Mouse (Mus musculus): ENCODE measurements around the gene Gm8439. TPM values are rescaled to one million over a fixed set of nuclear protein-coding genes. Genes with fewer than 3 reads are reported as not detected.

Gene Gm8439
- polyA plus RNA-seq, 1 experiment from 2014 or later = not detected

DNA sequence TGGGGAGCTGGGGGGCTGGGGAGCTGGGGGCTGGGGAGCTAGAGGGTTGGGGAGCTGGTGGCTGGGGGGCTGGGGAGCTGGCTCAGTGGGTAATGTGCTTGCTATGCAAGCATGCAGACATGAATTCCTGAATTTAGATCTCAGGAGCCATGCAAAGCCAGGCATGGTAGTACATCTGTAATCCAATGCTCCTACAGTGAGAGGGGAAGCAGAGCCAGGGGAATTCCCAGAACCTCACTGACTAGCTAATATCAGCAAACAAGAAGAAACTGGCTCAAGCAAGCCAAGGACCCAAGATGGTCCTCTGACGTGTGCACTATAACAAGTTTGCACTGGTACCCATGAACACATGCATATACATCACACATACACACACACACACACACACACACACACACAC is 13.2 kb downstream of the Gm8439 start:
- no peaks in the 10 kb centered on the region for H3K4me1 ChIP-seq (ENCODE audit: insufficient read depth, low read depth, low read length)
- ATAC-seq = no peak
- DNase-seq (ENCODE audit: low spot score) = no peak
- H3K27me3 ChIP-seq (replicated peaks; ENCODE audit: insufficient read depth, low read length) = no peaks in the 10 kb centered on the region
- TF ChIP-seq EP300 (IDR thresholded peaks at IDR 0.05) (no peak), CTCF (IDR thresholded peaks at IDR 0.05) (no peak)
- no peaks in the 10 kb centered on the region for H3K9me3 ChIP-seq (ENCODE audit: low read length)
- no peak overlapping the region for H3K27ac ChIP-seq (ENCODE audit: low read length)
- 40% methylated on average over 1 of the region's 1 CpGs for WGBS
- no peak overlapping the region for H3K9ac ChIP-seq (replicated peaks; ENCODE audit: low read depth)
- H3K4me3 ChIP-seq (ENCODE audit: low read depth, low read length) = no peak overlapping the region
- H3K4me2 ChIP-seq (replicated peaks; ENCODE audit: low read depth, low read length) = no peak overlapping the region
- H3K36me3 ChIP-seq (ENCODE audit: insufficient read depth, low read length) = no peaks in the 10 kb centered on the region

DNA sequence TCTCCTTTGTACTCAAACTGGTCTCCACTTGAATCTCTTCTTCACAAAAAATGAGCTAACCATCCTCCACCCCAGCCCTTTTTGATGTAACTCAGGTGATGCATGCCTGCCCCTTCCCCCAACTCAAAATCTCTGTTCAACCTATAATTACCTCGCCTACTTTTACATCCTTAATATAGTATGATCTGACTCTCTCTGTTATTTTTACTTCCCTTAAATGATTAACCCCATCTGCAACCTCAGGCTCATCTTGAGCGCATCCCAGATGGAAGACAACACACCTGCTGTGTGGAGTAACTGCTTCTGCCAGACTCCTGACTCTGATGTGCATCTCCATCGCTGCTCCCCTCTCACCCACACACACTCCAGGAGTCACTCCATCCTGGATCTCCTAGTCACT is 14.1 kb downstream of the Gm8439 start:
- no peaks in the 10 kb centered on the region for H3K27me3 ChIP-seq (replicated peaks; ENCODE audit: insufficient read depth, low read length)
- H3K27ac ChIP-seq (ENCODE audit: low read length) = no peak overlapping the region
- H3K4me1 ChIP-seq (ENCODE audit: insufficient read depth, low read depth, low read length) = no peaks in the 10 kb centered on the region
- TF ChIP-seq CTCF (IDR thresholded peaks at IDR 0.05) = no peak
- no peak for TF ChIP-seq EP300 (IDR thresholded peaks at IDR 0.05)
- H3K9me3 ChIP-seq (ENCODE audit: low read length) = no peaks in the 10 kb centered on the region
- DNase-seq (ENCODE audit: low spot score) = no peak
- no peak for ATAC-seq
- 74% methylated on average over 3 of the region's 3 CpGs for WGBS
- H3K36me3 ChIP-seq (ENCODE audit: insufficient read depth, low read length) = no peaks in the 10 kb centered on the region
- H3K4me3 ChIP-seq (ENCODE audit: low read depth, low read length) = no peak overlapping the region
- no peak overlapping the region for H3K9ac ChIP-seq (replicated peaks; ENCODE audit: low read depth)
- H3K4me2 ChIP-seq (replicated peaks; ENCODE audit: low read depth, low read length) = no peak overlapping the region

- DNase-seq (ENCODE audit: low spot score) (no peak), ATAC-seq (no peak)
- Histone ChIP-seq H3K4me1 (ENCODE audit: insufficient read depth, low read depth, low read length) (no peaks in the 10 kb centered on the region), H3K9ac (replicated peaks; ENCODE audit: low read depth) (no peak overlapping the region), H3K9me3 (ENCODE audit: low read length) (no peaks in the 10 kb centered on the region), H3K27me3 (replicated peaks; ENCODE audit: insufficient read depth, low read length) (no peaks in the 10 kb centered on the region), H3K4me2 (replicated peaks; ENCODE audit: low read depth, low read length) (no peak overlapping the region), H3K4me3 (ENCODE audit: low read depth, low read length) (no peak overlapping the region), H3K36me3 (ENCODE audit: insufficient read depth, low read length) (no peaks in the 10 kb centered on the region), H3K27ac (ENCODE audit: low read length) (no peak overlapping the region)
- TF ChIP-seq CTCF (IDR thresholded peaks at IDR 0.05) (no peak), EP300 (IDR thresholded peaks at IDR 0.05) (no peak)
- 41% methylated on average over 3 of the region's 3 CpGs for WGBS
Measured at GRCm38 (mm10) chr4:120606941-120607340, 18.4 kb downstream of the Gm8439 start.

DNA sequence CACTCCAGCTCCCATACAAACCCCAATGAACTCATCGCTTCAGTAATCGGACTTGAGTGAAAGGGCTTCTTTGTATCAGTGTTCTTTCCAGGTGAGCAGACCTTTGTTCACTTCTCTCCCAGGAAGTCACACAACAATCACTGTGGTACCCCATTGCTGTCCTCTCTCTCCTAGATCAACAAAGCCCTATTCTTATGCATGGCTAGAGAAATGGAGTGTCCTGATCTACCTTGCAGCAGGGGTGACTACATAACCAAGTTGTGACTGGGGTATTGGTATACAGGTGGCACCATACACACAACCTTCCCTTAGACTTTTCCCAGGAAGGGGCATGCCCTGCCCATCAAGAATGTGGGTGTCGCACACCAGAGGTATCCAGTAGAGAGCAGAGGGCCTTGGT is 22.5 kb downstream of the Gm8439 start:
- no peak overlapping the region for H3K27ac ChIP-seq (ENCODE audit: low read length)
- DNase-seq (ENCODE audit: low spot score) = no peak
- no peak overlapping the region for H3K4me2 ChIP-seq (replicated peaks; ENCODE audit: low read depth, low read length)
- H3K36me3 ChIP-seq (ENCODE audit: insufficient read depth, low read length) = no peaks in the 10 kb centered on the region
- no peaks in the 10 kb centered on the region for H3K9me3 ChIP-seq (ENCODE audit: low read length)
- H3K4me3 ChIP-seq (ENCODE audit: low read depth, low read length) = no peak overlapping the region
- H3K4me1 ChIP-seq (ENCODE audit: insufficient read depth, low read depth, low read length) = no peaks in the 10 kb centered on the region
- ATAC-seq = no peak
- no peaks in the 10 kb centered on the region for H3K27me3 ChIP-seq (replicated peaks; ENCODE audit: insufficient read depth, low read length)
- TF ChIP-seq EP300 (IDR thresholded peaks at IDR 0.05) (no peak), CTCF (IDR thresholded peaks at IDR 0.05) (no peak)
- H3K9ac ChIP-seq (replicated peaks; ENCODE audit: low read depth) = no peak overlapping the region
- WGBS = 90% methylated on average over 3 of the region's 3 CpGs

- Histone ChIP-seq H3K4me1 (ENCODE audit: insufficient read depth, low read depth, low read length) (no peaks in the 10 kb centered on the region), H3K27ac (ENCODE audit: low read length) (no peak overlapping the region), H3K4me3 (ENCODE audit: low read depth, low read length) (no peak overlapping the region), H3K4me2 (replicated peaks; ENCODE audit: low read depth, low read length) (no peak overlapping the region), H3K36me3 (ENCODE audit: insufficient read depth, low read length) (no peaks in the 10 kb centered on the region), H3K9me3 (ENCODE audit: low read length) (no peaks in the 10 kb centered on the region), H3K27me3 (replicated peaks; ENCODE audit: insufficient read depth, low read length) (no peaks in the 10 kb centered on the region), H3K9ac (replicated peaks; ENCODE audit: low read depth) (no peak overlapping the region)
- no peak for DNase-seq (ENCODE audit: low spot score)
- no peak for ATAC-seq
- TF ChIP-seq CTCF (IDR thresholded peaks at IDR 0.05) (no peak), EP300 (IDR thresholded peaks at IDR 0.05) (no peak)
- WGBS = 43% methylated on average over 9 of the region's 9 CpGs
Measured at GRCm38 (mm10) chr4:120612304-120613080, 23.9 kb downstream of the Gm8439 start.

GRCm38 (mm10) chr4:120613691-120614329 is 25.3 kb downstream of the Gm8439 start:
- TF ChIP-seq CTCF (IDR thresholded peaks at IDR 0.05) = no peak
- H3K4me2 ChIP-seq (replicated peaks; ENCODE audit: low read depth, low read length) = no peak overlapping the region
- no peak for ATAC-seq
- H3K9ac ChIP-seq (replicated peaks; ENCODE audit: low read depth) = no peak overlapping the region
- DNase-seq (ENCODE audit: low spot score) = no peak
- H3K27ac ChIP-seq (ENCODE audit: low read length) = no peak overlapping the region
- no peak overlapping the region for H3K4me3 ChIP-seq (ENCODE audit: low read depth, low read length)
- H3K36me3 ChIP-seq (ENCODE audit: insufficient read depth, low read length) = no peaks in the 10 kb centered on the region
- no peaks in the 10 kb centered on the region for H3K9me3 ChIP-seq (ENCODE audit: low read length)
- H3K27me3 ChIP-seq (replicated peaks; ENCODE audit: insufficient read depth, low read length) = no peaks in the 10 kb centered on the region
- 57% methylated on average over 8 of the region's 8 CpGs for WGBS
- H3K4me1 ChIP-seq (ENCODE audit: insufficient read depth, low read depth, low read length) = no peaks in the 10 kb centered on the region
